Mouse (Mus musculus) bone marrow, adult 2 months (tissue): Measurements from ENCODE around the gene Isca2. TPM values are rescaled to one million over a fixed set of nuclear protein-coding genes. Genes with fewer than 3 reads are reported as not detected.

Experiments
- H3K27ac ChIP-seq: fragments of 200-500 bp; 2 replicates; pipeline ENCODE4 v1.5.1; 2012; ENCODE audit warnings: low read depth, mild to moderate bottlenecking, control low read depth, inconsistent platforms, low read length; ENCODE audit not compliant: control insufficient read depth, poor library complexity, insufficient read depth
- H3K4me1 ChIP-seq: fragments of 200-500 bp; 2 replicates; pipeline ENCODE4 v1.6.1; 2011; ENCODE audit warnings: low read length; ENCODE audit not compliant: control insufficient read depth, insufficient read depth
- H3K4me3 ChIP-seq: fragments of 200-500 bp; replicated peaks from 2 replicates; pipeline ENCODE3; 2011; ENCODE audit warnings: mild to moderate bottlenecking, low read depth, low read length, control low read depth; ENCODE audit not compliant: control insufficient read depth
- CTCF ChIP-seq: fragments of 200-500 bp; IDR thresholded peaks from 2 replicates; pipeline ENCODE4 v1.5.1; 2011; ENCODE audit warnings: low read length, control low read depth; ENCODE audit not compliant: control insufficient read depth, insufficient read depth
- POLR2A ChIP-seq: fragments of 200-500 bp; IDR thresholded peaks from 2 replicates; pipeline ENCODE4 v1.6.1; 2011; ENCODE audit warnings: low read depth, mild to moderate bottlenecking, control low read depth, low read length, borderline replicate concordance; ENCODE audit not compliant: control insufficient read depth
- WGBS: fragments of 180-500 bp; shearing (Covaris S2); methylation state at CpG from one replicate; pipeline ENCODE4 v1.1.7; 2018; 5-methylcytosine and 5-hydroxymethylcytosine counted together
- polyA plus RNA-seq: library from polyadenylated mRNA; stranded (reverse); fragments of >200 nt; gene quantifications from 2 replicates; pipeline ENCODE4 v1.2.4, GENCODE M21; 2011; ENCODE audit warnings: low replicate concordance; ENCODE audit not compliant: missing spikeins, insufficient read depth, insufficient read length

Isca2 gene
- 83.4 and 90.0 TPM in 2 replicates for polyA plus RNA-seq

GRCm38 (mm10) chr12:84772726-84773441 lies at the start of gene Isca2, which contains the start of gene Npc2:
Gene Isca2 (plus strand): TSS chr12:84773251.
Gene Npc2 (minus strand): TSS chr12:84773152.
- TF ChIP-seq POLR2A (peak; percentile 93), CTCF (no peak)
- under 1% methylated on average over 50 of the region's 50 CpGs for WGBS
- peak within 1 kb of the TSS; percentile 86 for H3K4me3 ChIP-seq
- H3K4me1 ChIP-seq = peaks cover 3% of the 10 kb centered on the region
- peak within 1 kb of the TSS; percentile 92 for H3K27ac ChIP-seq

DNA sequence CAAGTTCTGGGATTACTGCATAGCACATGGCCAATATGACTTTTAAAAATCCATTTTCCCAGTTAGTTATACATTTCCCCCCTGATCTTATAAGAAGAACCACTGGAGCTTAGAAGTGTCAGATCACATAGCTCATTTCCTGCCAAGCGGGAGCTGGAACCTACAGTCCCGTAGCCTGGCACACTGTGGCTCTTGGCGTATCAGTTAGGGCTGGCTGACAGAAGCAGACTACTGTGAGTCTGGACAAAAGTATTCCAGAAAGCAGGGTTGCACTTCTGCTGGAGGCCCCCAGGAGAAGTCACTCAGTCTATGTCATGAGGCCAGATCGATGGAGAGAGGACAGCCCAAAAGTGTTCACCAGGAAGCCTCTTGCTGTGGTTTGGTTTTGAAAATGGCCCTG lies 46.7 kb upstream of the Isca2 start:
- H3K4me1 ChIP-seq = no peaks in the 10 kb centered on the region
- TF ChIP-seq CTCF (no peak), POLR2A (no peak)
- H3K27ac ChIP-seq = no peak overlapping the region
- no peak overlapping the region for H3K4me3 ChIP-seq
- 62% methylated on average over 4 of the region's 4 CpGs for WGBS

GRCm38 (mm10) chr12:84726986-84727385 lies 46.1 kb upstream of the Isca2 start:
- 53% methylated on average over 4 of the region's 4 CpGs for WGBS
- Histone ChIP-seq H3K27ac (no peak overlapping the region), H3K4me3 (no peak overlapping the region), H3K4me1 (no peaks in the 10 kb centered on the region)
- TF ChIP-seq POLR2A = no peak
- TF ChIP-seq CTCF = no peak

DNA sequence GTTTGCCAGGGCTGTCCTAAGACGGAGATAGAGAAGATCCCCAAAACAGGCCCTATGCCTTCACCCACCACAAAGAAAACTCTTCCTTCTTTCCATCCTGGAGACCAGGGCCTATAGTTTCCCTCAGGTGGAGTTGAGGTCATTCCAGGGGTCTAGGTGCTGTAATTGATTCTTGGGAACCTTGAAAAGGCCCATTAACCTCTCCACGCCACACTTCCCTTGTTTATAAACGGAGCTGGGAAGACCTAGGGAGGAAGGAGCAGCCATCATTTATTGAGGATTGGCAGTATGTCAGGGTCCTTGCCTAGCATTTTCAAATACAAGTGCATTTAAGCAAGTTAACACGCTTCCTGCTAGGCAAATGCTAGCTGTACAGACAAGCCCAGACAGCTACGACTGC lies 45.6 kb upstream of the Isca2 start:
- no peaks in the 10 kb centered on the region for H3K4me1 ChIP-seq
- no peak overlapping the region for H3K27ac ChIP-seq
- TF ChIP-seq CTCF (no peak), POLR2A (no peak)
- no peak overlapping the region for H3K4me3 ChIP-seq
- WGBS = 72% methylated on average over 5 of the region's 5 CpGs

DNA sequence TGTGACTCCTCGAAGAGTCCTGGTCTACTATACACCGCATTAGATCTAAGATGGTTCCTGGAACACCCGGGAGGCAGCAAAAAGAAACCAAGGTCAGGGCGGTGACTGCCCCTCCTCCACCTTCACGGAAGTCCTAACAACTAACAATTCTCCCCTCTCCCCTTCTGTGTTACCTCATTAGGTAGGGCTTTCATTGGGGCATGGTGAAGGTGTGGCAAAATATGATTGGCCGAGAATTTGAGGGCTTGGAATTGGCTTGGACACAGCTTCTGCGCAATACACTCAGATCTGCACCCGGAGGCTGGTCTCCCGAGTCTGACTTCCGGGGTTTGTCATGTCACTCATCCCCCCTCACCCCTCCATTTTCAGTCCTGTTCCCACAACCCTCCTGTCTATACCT lies 44.6 kb upstream of the Isca2 start:
- Histone ChIP-seq H3K4me3 (no peak overlapping the region), H3K4me1 (no peaks in the 10 kb centered on the region), H3K27ac (no peak overlapping the region)
- TF ChIP-seq CTCF (no peak), POLR2A (no peak)
- 85% methylated on average over 10 of the region's 10 CpGs for WGBS

GRCm38 (mm10) chr12:84733366-84733765 lies 39.7 kb upstream of the Isca2 start:
- Histone ChIP-seq H3K4me3 (no peak overlapping the region), H3K27ac (no peak overlapping the region), H3K4me1 (no peaks in the 10 kb centered on the region; the same call in 1 of the 2 replicates)
- TF ChIP-seq CTCF (no peak), POLR2A (no peak)
- WGBS = 62% methylated on average over 13 of the region's 13 CpGs

DNA sequence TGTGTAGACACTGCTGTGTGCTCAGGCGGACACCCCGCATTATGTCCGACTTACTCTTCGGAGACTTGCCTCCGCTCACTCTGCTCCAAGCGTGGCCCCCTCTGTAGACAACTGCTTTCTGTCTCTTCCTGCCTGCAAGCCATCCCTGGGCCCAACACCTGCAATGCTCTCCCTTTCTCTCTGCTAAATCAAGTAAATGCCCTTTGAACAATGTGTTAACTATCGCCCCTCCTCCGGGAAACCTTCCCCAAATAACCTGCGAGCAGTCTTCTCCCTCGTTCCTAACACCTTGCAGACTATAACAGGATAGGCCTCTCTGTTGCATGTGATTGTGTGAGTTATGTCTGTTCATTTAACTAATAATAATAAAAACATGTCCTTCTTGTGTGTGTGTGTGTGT lies 29.6 kb upstream of the Isca2 start:
- 82% methylated on average over 10 of the region's 10 CpGs for WGBS
- TF ChIP-seq CTCF (no peak), POLR2A (no peak)
- H3K4me1 ChIP-seq = peaks cover 3% of the 10 kb centered on the region
- H3K4me3 ChIP-seq = no peak overlapping the region
- no peak overlapping the region for H3K27ac ChIP-seq

DNA sequence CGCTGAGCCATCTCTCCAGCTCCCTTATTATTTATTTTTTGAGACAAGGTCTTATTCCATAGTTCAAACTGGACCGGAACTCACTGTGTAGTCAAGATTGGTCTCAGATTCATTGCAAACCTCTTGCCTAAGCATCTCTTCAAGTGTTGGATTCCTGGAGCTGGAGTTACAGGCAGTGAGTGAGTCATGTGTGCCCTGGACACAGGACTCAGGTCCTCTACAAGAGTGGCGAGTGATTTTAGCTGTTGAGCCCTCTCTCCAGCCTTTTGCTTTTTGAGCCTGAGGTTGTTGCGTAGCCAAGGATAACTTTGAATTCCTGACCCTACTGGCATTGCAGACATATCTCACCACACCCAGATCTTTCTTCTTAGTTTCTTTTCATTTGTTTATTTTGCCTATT lies 27.4 kb upstream of the Isca2 start:
- no peak overlapping the region for H3K4me3 ChIP-seq
- WGBS = 81% methylated on average over 4 of the region's 4 CpGs
- H3K4me1 ChIP-seq = peaks cover 7% of the 10 kb centered on the region
- no peak for TF ChIP-seq POLR2A
- TF ChIP-seq CTCF = no peak
- no peak overlapping the region for H3K27ac ChIP-seq

DNA sequence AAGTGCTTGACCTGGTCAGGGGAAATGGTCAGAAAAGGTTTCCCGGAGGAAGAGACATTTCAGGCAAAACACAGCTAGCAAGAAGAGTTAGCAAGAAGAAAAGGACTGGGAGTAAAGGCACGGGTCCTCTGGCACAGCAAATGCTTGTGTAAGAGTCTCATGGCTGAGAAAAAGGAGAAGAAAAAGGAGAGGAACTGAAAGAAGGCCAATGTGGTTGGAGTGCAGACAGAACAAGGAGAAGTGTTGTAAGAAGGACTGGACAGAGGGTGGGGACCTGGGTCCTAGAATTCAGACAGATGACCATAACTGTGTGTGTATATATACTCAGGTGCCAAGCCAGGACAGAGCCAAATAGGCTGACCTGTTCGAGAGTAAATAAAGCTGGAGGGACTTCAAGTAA lies 24.9 kb upstream of the Isca2 start:
- whole genome bisulfite sequencing = 27% methylated on average over 3 of the region's 3 CpGs

GRCm38 (mm10) chr12:84750661-84751060 lies 22.4 kb upstream of the Isca2 start:
- Histone ChIP-seq H3K4me1 (peaks cover 10% of the 10 kb centered on the region), H3K27ac (0 out of 2 replicates have a peak overlapping the region, but pooled peaks have one; percentile 20), H3K4me3 (no peak overlapping the region)
- 30% methylated on average over 14 of the region's 14 CpGs for WGBS
- TF ChIP-seq POLR2A = no peak

More for the DNA sequence above, 24.9 kb upstream of the Isca2 start:
- Histone ChIP-seq H3K4me3 (no peak overlapping the region), H3K4me1 (peaks cover 10% of the 10 kb centered on the region), H3K27ac (peak overlapping the region; percentile 3; the same call in 1 of the 2 replicates)
- no peak for TF ChIP-seq POLR2A
- TF ChIP-seq CTCF = no peak
